Mouse (Mus musculus) midbrain, embryonic 14.5 days (tissue): ENCODE measurements at regions not wholly inside any gene's neighbourhood (a gene's known extent, or its start where the extent isn't known, plus 50 kb on each side); places are given as distances from the start of the nearest gene placed in this dataset.

Experiments
- ATAC-seq: fragments of 200-750 bp; cut with Nextera tagmentation; 2 replicates; pipeline ENCODE4 v1.8.0; 2017; ENCODE audit warnings: moderate number of reproducible peaks, moderate library complexity; ENCODE audit not compliant: low FRiP score, low TSS enrichment
- DNase-seq: peaks from one replicate; pipeline ENCODE4 v3.0.0-alpha.2; 2015
- H3K27ac ChIP-seq: fragments of 300-500 bp; sonication (generic); replicated peaks from 2 replicates; pipeline ENCODE4 v1.5.1; 2014; ENCODE audit warnings: mild to moderate bottlenecking, low read depth, low read length, moderate library complexity
- H3K27me3 ChIP-seq: fragments of 300-500 bp; sonication (generic); 2 replicates; pipeline ENCODE4 v1.6.1; 2014; ENCODE audit warnings: low read length, control low read depth, mixed read lengths; ENCODE audit not compliant: control insufficient read depth, insufficient read depth
- H3K36me3 ChIP-seq: fragments of 300-500 bp; sonication (generic); 2 replicates; pipeline ENCODE4 v1.6.1; 2014; ENCODE audit warnings: low read length, control low read depth; ENCODE audit not compliant: control insufficient read depth, insufficient read depth
- H3K4me1 ChIP-seq: fragments of 300-500 bp; sonication (generic); 2 replicates; pipeline ENCODE4 v1.6.1; 2014; ENCODE audit warnings: mild to moderate bottlenecking, antibody characterized with exemption, low read length, control low read depth; ENCODE audit not compliant: control insufficient read depth, insufficient read depth
- H3K4me2 ChIP-seq: fragments of 300-500 bp; sonication (generic); 2 replicates; pipeline ENCODE4 v1.6.1; 2014; ENCODE audit warnings: mild to moderate bottlenecking, low read length, moderate library complexity
- H3K4me3 ChIP-seq: fragments of 300-500 bp; sonication (generic); replicated peaks from 2 replicates; pipeline ENCODE4 v1.5.1; 2014; ENCODE audit warnings: low read depth, low read length
- H3K9ac ChIP-seq: fragments of 300-500 bp; sonication (generic); replicated peaks from 2 replicates; pipeline ENCODE4 v1.6.1; 2014; ENCODE audit warnings: mild to moderate bottlenecking, low read length, moderate library complexity
- H3K9me3 ChIP-seq: fragments of 300-500 bp; sonication (generic); 2 replicates; pipeline ENCODE4 v1.6.1; 2016; ENCODE audit warnings: low read length, control low read depth, mixed read lengths; ENCODE audit not compliant: control insufficient read depth
- WGBS: fragments of 180-500 bp; shearing (Covaris S2); extraction: QIAGEN DNeasy Blood & Tissue Kit; methylation state at CpG from one replicate; pipeline ENCODE4 v1.1.7; 2014; 5-methylcytosine and 5-hydroxymethylcytosine counted together

GRCm38 (mm10) chr9:46645469-46645884 is 325.7 kb upstream of the 4931429L15Rik start:
- DNase-seq, result peak; percentile 50
- no peak overlapping the region for H3K9ac ChIP-seq
- 8% methylated on average over 7 of the region's 7 CpGs for WGBS

GRCm38 (mm10) chr9:46643551-46643950 is 323.8 kb upstream of the 4931429L15Rik start:
- Histone ChIP-seq H3K36me3 (no peaks in the 10 kb centered on the region), H3K27me3 (no peaks in the 10 kb centered on the region), H3K4me1 (peaks cover 24% of the 10 kb centered on the region), H3K4me2 (no peak overlapping the region), H3K9ac (no peak overlapping the region), H3K9me3 (no peaks in the 10 kb centered on the region), H3K27ac (no peak overlapping the region), H3K4me3 (no peak overlapping the region)
- WGBS, result 68% methylated on average over 3 of the region's 3 CpGs
- DNase-seq (no peak), ATAC-seq (no peak)

More at GRCm38 (mm10) chr9:46645469-46645884, 325.7 kb upstream of the 4931429L15Rik start:
- H3K27ac ChIP-seq, result no peak overlapping the region
- H3K36me3 ChIP-seq, result no peaks in the 10 kb centered on the region
- no peak for ATAC-seq
- H3K9me3 ChIP-seq, result no peaks in the 10 kb centered on the region
- no peaks in the 10 kb centered on the region for H3K27me3 ChIP-seq
- H3K4me3 ChIP-seq, result no peak overlapping the region
- no peak overlapping the region for H3K4me2 ChIP-seq
- H3K4me1 ChIP-seq, result peaks cover 24% of the 10 kb centered on the region

GRCm38 (mm10) chr9:46642696-46643095 is 322.9 kb upstream of the 4931429L15Rik start:
- no peaks in the 10 kb centered on the region for H3K27me3 ChIP-seq
- H3K4me3 ChIP-seq, result no peak overlapping the region
- DNase-seq (peak; percentile 66), ATAC-seq (no peak)
- H3K4me2 ChIP-seq, result no peak overlapping the region
- no peak overlapping the region for H3K9ac ChIP-seq
- H3K36me3 ChIP-seq, result no peaks in the 10 kb centered on the region
- H3K4me1 ChIP-seq, result peaks cover 21% of the 10 kb centered on the region
- H3K9me3 ChIP-seq, result no peaks in the 10 kb centered on the region
- no peak overlapping the region for H3K27ac ChIP-seq
- WGBS, result 7% methylated on average over 9 of the region's 9 CpGs

- Histone ChIP-seq H3K4me3 (no peak overlapping the region), H3K27me3 (no peaks in the 10 kb centered on the region), H3K4me2 (no peak overlapping the region), H3K9ac (no peak overlapping the region), H3K27ac (no peak overlapping the region), H3K9me3 (no peaks in the 10 kb centered on the region), H3K36me3 (no peaks in the 10 kb centered on the region), H3K4me1 (no peaks in the 10 kb centered on the region)
- DNase-seq (no peak), ATAC-seq (no peak)
- WGBS, result 75% methylated on average over 8 of the region's 8 CpGs
These were observed 316.6 kb upstream of the 4931429L15Rik start for GRCm38 (mm10) chr9:46636261-46637010.

- Histone ChIP-seq H3K4me1 (no peaks in the 10 kb centered on the region), H3K9ac (no peak overlapping the region), H3K4me2 (no peak overlapping the region), H3K9me3 (no peaks in the 10 kb centered on the region), H3K27me3 (no peaks in the 10 kb centered on the region), H3K36me3 (no peaks in the 10 kb centered on the region), H3K27ac (no peak overlapping the region), H3K4me3 (no peak overlapping the region)
- ATAC-seq (no peak), DNase-seq (no peak)
- WGBS, result 84% methylated on average over 4 of the region's 4 CpGs
These were observed 314.2 kb upstream of the 4931429L15Rik start for GRCm38 (mm10) chr9:46633952-46634351.

- Histone ChIP-seq H3K9ac (no peak overlapping the region), H3K4me3 (no peak overlapping the region), H3K27ac (no peak overlapping the region), H3K9me3 (no peaks in the 10 kb centered on the region), H3K4me2 (no peak overlapping the region), H3K4me1 (no peaks in the 10 kb centered on the region), H3K36me3 (no peaks in the 10 kb centered on the region), H3K27me3 (no peaks in the 10 kb centered on the region)
- 77% methylated on average over 10 of the region's 10 CpGs for WGBS
- ATAC-seq, result no peak
- no peak for DNase-seq
These were observed 312.8 kb upstream of the 4931429L15Rik start for GRCm38 (mm10) chr9:46632576-46632975.

GRCm38 (mm10) chr9:46622255-46622654 is 302.5 kb upstream of the 4931429L15Rik start:
- Histone ChIP-seq H3K27me3 (no peaks in the 10 kb centered on the region), H3K27ac (no peak overlapping the region), H3K4me1 (0 out of 2 replicates have a peak, but pooled peaks cover 4% of the 10 kb centered on the region), H3K4me2 (no peak overlapping the region), H3K9ac (no peak overlapping the region), H3K4me3 (no peak overlapping the region), H3K9me3 (no peaks in the 10 kb centered on the region), H3K36me3 (no peaks in the 10 kb centered on the region)
- DNase-seq (no peak), ATAC-seq (no peak)
- 80% methylated on average over 2 of the region's 2 CpGs for WGBS

GRCm38 (mm10) chr9:46621851-46622250 is 302.1 kb upstream of the 4931429L15Rik start:
- H3K9me3 ChIP-seq, result no peaks in the 10 kb centered on the region
- H3K27ac ChIP-seq, result no peak overlapping the region
- no peaks in the 10 kb centered on the region for H3K36me3 ChIP-seq
- H3K27me3 ChIP-seq, result no peaks in the 10 kb centered on the region
- H3K9ac ChIP-seq, result no peak overlapping the region
- H3K4me2 ChIP-seq, result no peak overlapping the region
- H3K4me3 ChIP-seq, result no peak overlapping the region
- no peak for DNase-seq
- 0 out of 2 replicates have a peak, but pooled peaks cover 4% of the 10 kb centered on the region for H3K4me1 ChIP-seq
- 92% methylated on average over 6 of the region's 6 CpGs for WGBS
- no peak for ATAC-seq
